1 mouse cellular context compared by ENCODE assay signal in the genomic region with DNA sequence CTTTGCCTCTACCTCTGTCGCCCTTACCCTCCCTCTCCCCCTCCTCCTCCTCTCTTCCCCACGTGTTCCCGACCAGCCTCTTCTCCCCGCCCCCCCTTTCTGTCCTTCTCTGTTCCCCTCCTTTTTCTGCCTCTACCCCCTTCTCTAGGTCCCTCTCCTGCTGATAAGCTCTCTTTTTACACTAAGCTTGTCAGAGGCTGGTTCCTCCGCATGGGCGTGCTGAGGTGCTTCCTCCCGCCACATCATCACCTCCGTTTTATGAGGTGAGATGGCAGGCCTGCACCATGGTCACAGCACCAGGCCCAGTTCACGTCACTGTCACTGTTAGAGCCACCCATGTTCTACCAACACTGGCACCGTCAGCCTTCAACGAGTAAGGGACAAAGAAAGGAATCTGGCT.
TF ChIP-seq lines count a peak whose summit lies in the region.

No protein-coding gene starts in this region.

TF ChIP-seq in MEL, 35 proteins besides CTCF, POLR2A, EP300 and RAD21 (continued from another document):
- TF ChIP-seq HCFC1 (IDR thresholded peaks at IDR 0.05; ENCODE audit: low read depth, low read length) (peak; percentile 50; the same call in 1 of the 2 replicates), UBTF (IDR thresholded peaks at IDR 0.05; ENCODE audit: borderline replicate concordance, insufficient read depth, low read depth, low read length) (no peak), SIN3A (IDR thresholded peaks at IDR 0.05; ENCODE audit: low read length) (peak; percentile 54), USF1 (IDR thresholded peaks at IDR 0.05; ENCODE audit: low read depth, low read length) (peak; percentile 75), POLR2AphosphoS5 (IDR thresholded peaks at IDR 0.05; ENCODE audit: borderline replicate concordance, low read depth, low read length) (no peak), SMC3 (IDR thresholded peaks at IDR 0.05; ENCODE audit: low read depth, low read length) (no peak), MYC (IDR thresholded peaks at IDR 0.05; ENCODE audit: low read depth, low read length) (no peak), MYB (IDR thresholded peaks at IDR 0.05; ENCODE audit: low read depth, low read length) (no peak), TBP (IDR thresholded peaks at IDR 0.05; ENCODE audit: low read depth, low read length) (0 out of 2 replicates have a peak, but pooled peaks have one; percentile 28), ZNF384 (IDR thresholded peaks at IDR 0.05; ENCODE audit: low read depth, low read length) (no peak), MAZ (IDR thresholded peaks at IDR 0.05; ENCODE audit: low read depth, low read length) (peak; percentile 77; the same call in 1 of the 2 replicates), BHLHE40 (IDR thresholded peaks at IDR 0.05; ENCODE audit: borderline replicate concordance, low read depth, low read length) (0 out of 2 replicates have a peak, but pooled peaks have one; percentile 27), GATA1 (IDR thresholded peaks at IDR 0.05; ENCODE audit: low read depth, low read length) (peak; percentile 27; the same call in 1 of the 2 replicates), TCF12 (IDR thresholded peaks at IDR 0.05; ENCODE audit: low read depth, low read length) (no peak; the same call in 1 of the 2 replicates), ETS1 (IDR thresholded peaks at IDR 0.05; ENCODE audit: low read depth, low read length) (peak; percentile 55; the same call in 1 of the 2 replicates)
TF ChIP-seq in MEL: peak in this region for 10.
